Mouse (Mus musculus): ENCODE measurements around the gene Nxf7. TPM values are rescaled to one million over a fixed set of nuclear protein-coding genes. Genes with fewer than 3 reads are reported as not detected.
A peak's percentile ranks its signal among the peaks of the same experiment; 100 is the strongest.
"Not testable (repeated sequence)": the region's sequence is repeated elsewhere in the genome, so short reads cannot be mapped to it uniquely, and the experiment has no call there.

The Nxf7 gene
- under 1 TPM in 1 of 4 experiments, not detected in 3; 0.31 TPM for total RNA-seq (2022)

DNA sequence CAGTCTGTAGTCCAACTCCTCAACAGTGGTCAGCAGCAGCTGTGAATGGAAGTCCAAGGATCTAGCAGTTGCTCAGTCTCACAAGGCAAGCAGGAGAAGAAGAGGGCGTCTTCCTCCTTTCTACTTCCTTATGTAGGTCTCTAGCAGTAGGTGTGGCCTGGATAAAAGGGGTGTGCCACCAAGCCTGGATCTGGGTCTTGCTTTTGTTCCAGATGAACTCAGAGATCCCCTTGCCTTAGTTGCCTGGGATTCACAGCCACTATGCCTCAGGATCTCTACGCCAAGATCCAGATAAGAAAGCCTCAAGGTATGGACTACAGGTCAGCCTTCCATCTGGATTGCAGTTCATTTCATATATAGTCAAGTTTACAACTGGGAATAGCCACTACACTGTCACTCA is at the start of gene Nxf7:
Gene Nxf7 (minus strand): TSS at position 101 of the 400 bp plus-strand sequence.
- no peak for DNase-seq (ENCODE audit: low spot score)

GRCm38 (mm10) chrX:135627605-135628004 is 29.0 kb upstream of the Nxf7 start, which contains the start of gene Prame:
TSS of gene Prame (minus strand) at chrX:135627705.
- no peak for DNase-seq (ENCODE audit: low spot score)

- DNase-seq (ENCODE audit: low spot score) = peak; percentile 21
Measured at GRCm38 (mm10) chrX:135601298-135602029, 2.9 kb upstream of the Nxf7 start.

GRCm38 (mm10) chrX:135598096-135598495 is 481 bp downstream of the Nxf7 start:
- no peak for DNase-seq (ENCODE audit: low spot score)

DNA sequence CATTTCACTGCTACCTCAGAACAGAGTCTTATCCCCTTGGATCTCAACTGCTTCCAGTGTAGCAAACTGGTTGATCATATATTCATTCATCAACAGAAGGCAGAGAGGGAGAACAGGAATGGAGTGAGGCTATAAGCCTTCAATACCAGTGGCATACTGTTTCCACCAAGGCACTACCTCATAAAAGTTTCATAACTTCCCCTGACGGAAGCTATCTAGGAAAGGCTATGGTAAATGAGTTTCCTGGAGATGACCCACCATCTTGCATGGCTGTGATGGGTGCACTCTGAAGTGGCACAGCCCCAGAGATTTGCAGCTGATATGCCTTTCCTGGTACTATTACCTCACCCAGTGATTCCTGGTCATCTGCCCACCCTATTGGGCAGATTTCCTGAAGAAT is 22.2 kb downstream of the Nxf7 start:
- no peak for DNase-seq (ENCODE audit: low spot score)

GRCm38 (mm10) chrX:135574958-135575628 is 23.5 kb downstream of the Nxf7 start:
- DNase-seq (ENCODE audit: low spot score) = not testable (repeated sequence)

DNA sequence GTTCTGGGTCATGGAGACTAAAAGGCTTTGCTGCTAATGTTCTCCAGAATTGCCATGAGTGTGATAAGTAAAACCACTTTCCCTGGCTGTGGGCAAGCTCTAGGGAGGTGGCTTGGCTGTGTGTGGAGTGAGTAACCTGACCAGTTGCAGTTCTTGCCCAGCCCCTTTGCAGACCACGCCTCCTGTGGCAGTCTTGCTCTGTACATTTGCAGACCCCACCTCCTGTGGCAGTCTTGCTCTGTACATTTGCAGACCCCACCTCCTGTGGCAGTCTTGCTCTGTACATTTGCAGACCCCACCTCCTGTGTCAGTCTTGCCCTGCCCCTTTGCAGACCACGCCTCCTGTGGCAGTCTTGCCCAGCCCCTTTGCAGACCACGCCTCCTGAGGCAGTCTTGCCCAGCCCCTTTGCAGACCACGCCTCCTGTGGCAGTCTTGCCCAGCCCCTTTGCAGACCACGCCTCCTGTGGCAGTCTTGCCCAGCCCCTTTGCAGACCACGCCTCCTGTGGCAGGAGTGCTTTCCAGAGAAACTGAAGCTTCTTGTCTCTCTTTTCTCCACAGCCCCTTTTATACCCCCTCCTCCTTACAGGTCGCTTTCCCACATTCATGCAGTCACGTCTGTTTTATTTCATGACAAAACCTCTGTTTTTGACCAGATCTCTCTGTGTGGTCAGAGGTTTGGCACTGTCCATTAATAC is 24.2 kb downstream of the Nxf7 start:
- not testable (repeated sequence) for DNase-seq (ENCODE audit: low spot score)

- DNase-seq (ENCODE audit: low spot score) = peak; percentile 33
Measured at GRCm38 (mm10) chrX:135569467-135569866, 29.1 kb downstream of the Nxf7 start.

DNA sequence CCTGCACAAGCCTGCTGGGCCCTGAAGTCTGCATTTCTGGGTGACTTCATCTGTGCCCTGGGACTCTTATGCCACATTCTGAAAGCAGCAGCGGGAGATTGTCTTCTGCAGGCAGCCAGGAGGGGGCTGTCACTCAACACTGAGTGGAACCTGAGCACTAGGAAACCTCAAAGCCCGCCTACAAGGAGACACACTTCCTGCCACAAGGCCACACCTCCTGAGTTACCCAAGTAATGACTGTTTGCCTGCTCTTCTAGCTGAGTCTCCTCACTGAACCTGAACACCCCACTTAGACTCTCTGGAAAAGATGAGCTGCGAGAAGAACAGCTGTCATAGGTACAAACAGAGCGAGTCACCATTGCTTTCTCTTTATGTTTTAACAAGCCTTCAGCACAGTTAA is 33.6 kb downstream of the Nxf7 start:
- DNase-seq (ENCODE audit: low spot score) = not testable (repeated sequence)

DNA sequence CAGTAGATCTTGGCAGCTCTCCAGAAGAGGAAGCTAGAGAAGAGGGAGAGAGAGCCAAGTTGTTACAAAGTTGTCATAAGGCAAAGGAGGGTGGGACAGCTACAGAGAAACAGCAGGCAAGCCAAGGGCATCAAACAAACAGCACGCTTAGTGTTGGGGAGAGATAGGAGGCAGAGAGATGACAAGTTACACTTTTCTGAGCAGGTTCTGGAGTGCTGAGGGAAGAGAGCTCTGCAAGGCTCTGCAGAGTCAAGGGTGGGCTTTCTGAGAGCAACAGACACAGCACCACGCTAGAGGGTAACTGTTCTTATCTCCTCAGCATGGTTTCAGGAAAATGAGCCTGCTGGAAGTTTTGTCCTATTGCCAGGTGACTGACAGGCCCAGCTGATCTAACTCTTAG is 35.7 kb downstream of the Nxf7 start:
- DNase-seq (ENCODE audit: low spot score) = no peak

- DNase-seq (ENCODE audit: low spot score) = not testable (repeated sequence)
Measured at GRCm38 (mm10) chrX:135561693-135562092, 36.9 kb downstream of the Nxf7 start.

- DNase-seq (ENCODE audit: low spot score) = peak; percentile 7
Measured at GRCm38 (mm10) chrX:135560933-135561332, 37.6 kb downstream of the Nxf7 start.

GRCm38 (mm10) chrX:135559665-135560064 is 38.9 kb downstream of the Nxf7 start:
- peak; percentile 5 for DNase-seq (ENCODE audit: low spot score)

Other genes with a start within 250 kb of the Nxf7 start
- not detected for gene Gm5128, start 225.5 kb downstream of the Nxf7 start, total RNA-seq (2022)
- under 1 TPM in 1 of 4 experiments, not detected in 3; 0.08 TPM for gene Gm7903, start 164.9 kb downstream of the Nxf7 start, total RNA-seq (2022)
- gene AV320801, start 104.2 kb downstream of the Nxf7 start, total RNA-seq (2022) = not detected
- gene Prame, start 28.9 kb upstream of the Nxf7 start, total RNA-seq (2022) = not detected
- gene Tcp11x2, start 95.0 kb upstream of the Nxf7 start, total RNA-seq (2022) = under 1 TPM in 1 of 4 experiments, not detected in 3; 0.14 TPM
- not detected for gene Tmsb15a, start 126.5 kb upstream of the Nxf7 start, total RNA-seq (2022)
- 1 to 10 TPM; 4.5 to 7.8 (median 5.7) TPM for gene Armcx5, start 144.0 kb upstream of the Nxf7 start, total RNA-seq (2022)
- gene Gprasp1, start 144.0 kb upstream of the Nxf7 start, total RNA-seq (2022) = 10 to 100 TPM; 17.9 to 25.6 (median 21.4) TPM
- 10 to 100 TPM in 2 of 4 experiments, 1 to 10 TPM in 2; 7.5 to 16.9 (median 13.2) TPM for gene Bhlhb9, start 198.8 kb upstream of the Nxf7 start, total RNA-seq (2022)
- gene Gprasp2, start 240.3 kb upstream of the Nxf7 start, total RNA-seq (2022) = 1 to 10 TPM; 1.2 to 5.5 (median 2.4) TPM